Mouse (Mus musculus): Measurements from ENCODE around the gene Hist1h4b.
"Not testable (repeated sequence)": the region's sequence is repeated elsewhere in the genome, so short reads cannot be mapped to it uniquely, and the experiment has no call there.

Gene Hist1h4b

DNA sequence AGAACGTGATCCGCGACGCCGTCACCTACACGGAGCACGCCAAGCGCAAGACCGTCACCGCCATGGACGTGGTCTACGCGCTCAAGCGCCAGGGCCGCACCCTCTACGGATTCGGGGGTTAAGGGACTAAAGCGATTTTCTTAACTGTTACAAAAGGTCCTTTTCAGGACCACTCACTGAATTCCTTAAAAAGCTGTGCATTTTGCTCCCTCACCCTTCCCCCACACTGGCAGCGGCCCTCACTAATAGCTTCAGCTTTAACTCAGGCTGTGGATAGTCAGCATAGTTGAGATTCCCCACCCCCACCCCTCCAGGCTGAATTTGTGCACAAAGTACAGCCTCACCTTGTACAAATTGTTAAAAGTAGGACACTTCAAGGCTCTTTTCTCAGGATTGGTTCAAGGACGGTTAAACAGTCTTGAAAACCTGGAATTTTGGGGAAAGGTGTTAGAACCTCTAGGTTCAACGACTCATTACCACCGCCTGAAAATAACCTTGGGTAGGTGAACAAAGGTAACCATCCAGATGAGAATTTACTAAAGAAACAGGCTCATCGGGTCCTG lies 479 bp downstream of the Hist1h4b start:
- no peak for DNase-seq (ENCODE audit: extremely low spot score, low read depth, low spot score)

DNA sequence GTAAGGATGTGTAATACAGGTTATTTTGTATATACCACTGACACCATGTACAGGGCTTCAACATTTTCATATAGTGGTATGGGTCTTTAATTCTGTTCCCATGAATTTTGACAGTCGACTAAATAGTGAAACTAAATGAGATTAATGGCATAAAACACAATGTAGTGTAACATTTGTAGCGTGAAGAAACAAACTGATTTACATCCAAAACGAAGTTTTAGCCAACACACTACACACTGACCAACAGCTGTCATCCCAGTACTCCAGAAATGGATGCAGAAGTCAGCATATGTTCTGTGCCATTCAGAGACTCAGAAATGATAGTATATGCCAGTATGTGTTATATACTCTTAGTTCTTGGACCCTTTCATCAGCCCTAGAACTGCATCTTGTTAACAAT lies 1.1 kb downstream of the Hist1h4b start:
- no peak for DNase-seq (ENCODE audit: extremely low spot score, low read depth, low spot score)

DNA sequence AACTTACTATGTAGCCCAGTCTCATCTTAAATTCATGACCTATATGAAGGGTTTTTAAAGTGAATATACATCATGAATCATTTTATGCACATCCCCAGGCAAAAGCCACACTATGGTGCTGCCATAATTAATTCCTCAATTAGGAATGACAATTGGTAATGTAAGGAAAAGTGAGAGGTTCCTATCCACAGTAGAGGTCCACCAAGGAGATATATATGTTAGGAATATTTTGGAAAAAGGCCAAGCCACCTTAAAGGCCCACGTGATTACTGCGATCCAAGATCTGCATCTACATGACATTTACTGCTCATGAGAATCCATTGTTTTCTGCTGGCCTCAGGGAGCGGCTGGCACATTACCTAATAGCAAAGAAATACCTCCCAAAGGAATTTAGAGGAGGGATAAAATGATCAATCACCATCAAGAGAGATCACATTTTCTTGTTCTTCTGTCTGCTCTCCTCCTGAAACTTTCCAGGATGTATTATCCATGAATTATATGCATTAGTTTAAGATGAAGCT lies 2.5 kb downstream of the Hist1h4b start:
- DNase-seq (ENCODE audit: extremely low spot score, low read depth, low spot score): no peak

DNA sequence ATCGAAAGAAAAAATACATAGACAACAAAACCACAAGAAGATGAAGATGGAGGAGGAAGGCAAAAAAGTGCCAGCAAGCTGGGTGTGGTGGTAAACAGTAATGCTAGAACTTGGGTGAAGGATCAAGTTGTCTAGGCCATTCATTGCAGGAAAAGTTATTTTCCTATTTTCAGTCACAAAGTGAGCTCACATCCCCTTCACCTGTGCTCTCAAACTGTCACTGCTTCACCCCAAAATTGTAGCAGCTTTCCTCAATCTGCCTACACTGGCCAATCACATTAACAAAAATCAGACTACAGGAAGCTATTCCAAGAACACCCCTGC lies 3.1 kb downstream of the Hist1h4b start:
- DNase-seq (ENCODE audit: extremely low spot score, low read depth, low spot score): no peak

DNA sequence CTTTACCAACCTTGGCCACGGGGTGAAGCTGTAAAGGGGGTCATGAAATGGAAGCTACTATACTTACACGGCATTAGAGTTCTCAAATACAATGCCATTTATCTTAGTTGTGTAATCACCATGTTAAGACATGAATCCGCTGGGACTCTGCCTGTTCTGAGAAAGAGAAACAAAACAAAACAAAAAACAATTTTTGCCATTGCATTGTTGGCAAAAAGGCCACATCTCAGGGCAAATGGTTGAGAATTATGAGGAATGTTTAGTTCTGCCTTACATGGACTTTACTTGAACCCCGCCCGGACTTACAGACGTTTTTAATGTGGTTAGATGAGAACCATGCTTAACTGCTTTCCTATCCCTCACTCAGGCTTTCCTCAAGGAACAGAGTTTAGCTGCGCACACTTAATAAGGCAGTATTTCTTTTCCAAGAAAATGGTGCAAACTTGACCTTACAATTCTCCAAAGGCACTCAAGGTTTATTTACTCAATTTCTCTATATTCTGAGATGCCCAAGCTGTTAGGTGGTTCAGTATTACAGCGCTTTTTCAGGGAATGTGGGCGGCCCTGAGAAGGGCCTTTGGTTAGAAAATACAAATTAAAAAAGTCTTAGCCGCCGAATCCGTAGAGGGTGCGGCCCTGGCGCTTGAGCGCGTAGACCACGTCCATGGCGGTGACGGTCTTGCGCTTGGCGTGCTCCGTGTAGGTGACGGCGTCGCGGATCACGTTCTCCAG lies 3.6 kb downstream of the Hist1h4b start:
- peak; percentile 57 for DNase-seq (ENCODE audit: extremely low spot score, low read depth, low spot score)

DNA sequence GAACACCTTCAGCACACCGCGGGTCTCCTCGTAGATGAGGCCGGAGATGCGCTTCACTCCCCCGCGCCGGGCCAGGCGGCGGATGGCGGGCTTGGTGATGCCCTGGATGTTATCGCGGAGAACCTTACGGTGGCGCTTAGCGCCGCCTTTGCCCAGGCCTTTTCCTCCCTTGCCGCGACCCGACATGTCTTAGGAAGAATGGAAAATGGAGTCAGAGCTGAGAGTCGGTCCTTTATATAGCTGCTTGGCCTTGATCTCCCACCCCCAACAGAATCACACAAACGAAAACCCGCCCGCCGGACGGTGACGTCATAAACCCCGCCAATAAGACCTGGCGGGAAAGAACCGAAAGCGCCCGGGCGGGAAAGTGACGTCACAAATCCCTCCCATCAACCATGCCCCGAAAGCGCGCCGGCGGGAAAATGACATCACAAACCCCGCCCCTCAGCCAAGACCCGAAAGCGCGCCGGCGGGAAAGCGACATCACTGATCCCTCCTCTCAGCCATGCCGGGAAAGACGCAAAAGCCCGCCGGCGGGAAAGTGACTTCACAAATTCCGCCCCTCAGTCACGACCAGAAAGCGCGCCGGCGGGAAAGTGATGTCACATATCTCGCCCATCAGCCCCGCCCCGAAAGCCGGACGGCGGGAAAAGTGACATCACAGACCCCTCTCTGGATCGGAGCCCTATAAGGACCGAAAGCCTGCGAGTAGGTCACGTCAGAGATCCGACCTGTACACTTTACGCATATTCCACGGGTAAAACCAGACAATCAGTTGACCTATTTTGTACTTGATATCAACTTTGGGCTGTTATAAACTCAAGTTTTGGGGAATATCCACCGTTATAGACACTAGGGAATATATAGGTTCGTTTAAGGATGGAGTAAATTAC lies 4.4 kb downstream of the Hist1h4b start, which contains the start of gene Hist1h4a:
TSS of gene Hist1h4a (minus strand) at position 259 of the 893 bp plus-strand sequence.
- peak; percentile 94 for DNase-seq (ENCODE audit: extremely low spot score, low read depth, low spot score)

DNA sequence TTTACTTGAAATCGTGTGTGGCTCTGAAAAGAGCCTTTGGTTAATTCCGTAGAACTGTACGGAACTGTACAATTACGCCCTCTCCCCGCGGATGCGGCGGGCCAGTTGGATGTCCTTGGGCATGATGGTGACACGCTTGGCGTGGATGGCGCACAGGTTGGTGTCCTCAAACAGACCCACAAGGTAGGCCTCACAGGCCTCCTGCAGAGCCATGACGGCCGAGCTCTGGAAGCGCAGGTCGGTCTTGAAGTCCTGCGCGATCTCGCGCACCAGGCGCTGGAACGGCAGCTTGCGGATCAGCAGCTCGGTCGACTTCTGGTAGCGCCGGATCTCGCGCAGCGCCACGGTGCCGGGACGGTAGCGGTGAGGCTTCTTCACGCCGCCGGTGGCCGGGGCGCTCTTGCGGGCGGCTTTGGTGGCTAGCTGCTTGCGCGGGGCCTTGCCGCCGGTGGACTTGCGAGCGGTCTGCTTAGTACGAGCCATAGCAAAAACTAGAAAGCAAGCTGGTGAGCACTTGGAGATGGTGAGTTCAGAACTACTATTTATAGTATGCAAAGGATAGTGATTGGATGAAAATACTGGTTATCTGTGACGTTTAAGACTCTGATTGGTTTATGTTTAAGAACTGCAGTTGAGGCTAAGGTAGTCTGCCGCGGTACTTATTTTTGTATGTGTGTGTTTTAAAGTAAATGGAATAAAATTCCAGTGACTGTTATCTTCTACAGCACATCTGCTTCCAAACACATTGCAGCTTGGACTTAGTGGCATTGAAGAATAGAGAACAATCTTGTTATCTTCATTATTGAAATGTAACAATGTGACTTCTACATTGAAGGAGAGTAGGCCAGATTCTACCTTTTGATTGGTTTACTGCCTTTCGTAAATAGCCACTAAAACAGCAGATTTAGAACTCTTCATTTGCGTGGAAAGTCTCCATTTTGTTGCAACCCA lies 5.3 kb downstream of the Hist1h4b start, which contains the start of gene Hist1h3a:
TSS of gene Hist1h3a (minus strand) at position 516 of the 951 bp plus-strand sequence.
- DNase-seq (ENCODE audit: extremely low spot score, low read depth, low spot score): peak; percentile 96

DNA sequence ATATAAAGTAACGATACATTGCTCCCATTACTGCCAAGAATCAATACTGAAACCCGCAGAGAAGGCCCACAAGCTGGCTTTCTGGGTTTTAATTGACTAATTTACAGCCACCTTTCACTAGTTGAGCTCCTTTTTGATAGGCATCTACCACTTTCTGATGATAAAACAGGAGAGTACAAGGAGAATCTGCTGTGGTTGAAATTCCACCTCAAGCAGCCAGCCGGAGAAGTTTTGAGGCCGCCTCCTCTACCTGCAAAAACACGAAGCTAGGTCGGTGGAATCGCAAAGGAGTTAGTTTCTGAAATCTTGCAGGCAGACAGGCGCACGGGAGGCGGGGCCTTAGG lies 6.4 kb downstream of the Hist1h4b start:
- no peak for DNase-seq (ENCODE audit: extremely low spot score, low read depth, low spot score)

DNA sequence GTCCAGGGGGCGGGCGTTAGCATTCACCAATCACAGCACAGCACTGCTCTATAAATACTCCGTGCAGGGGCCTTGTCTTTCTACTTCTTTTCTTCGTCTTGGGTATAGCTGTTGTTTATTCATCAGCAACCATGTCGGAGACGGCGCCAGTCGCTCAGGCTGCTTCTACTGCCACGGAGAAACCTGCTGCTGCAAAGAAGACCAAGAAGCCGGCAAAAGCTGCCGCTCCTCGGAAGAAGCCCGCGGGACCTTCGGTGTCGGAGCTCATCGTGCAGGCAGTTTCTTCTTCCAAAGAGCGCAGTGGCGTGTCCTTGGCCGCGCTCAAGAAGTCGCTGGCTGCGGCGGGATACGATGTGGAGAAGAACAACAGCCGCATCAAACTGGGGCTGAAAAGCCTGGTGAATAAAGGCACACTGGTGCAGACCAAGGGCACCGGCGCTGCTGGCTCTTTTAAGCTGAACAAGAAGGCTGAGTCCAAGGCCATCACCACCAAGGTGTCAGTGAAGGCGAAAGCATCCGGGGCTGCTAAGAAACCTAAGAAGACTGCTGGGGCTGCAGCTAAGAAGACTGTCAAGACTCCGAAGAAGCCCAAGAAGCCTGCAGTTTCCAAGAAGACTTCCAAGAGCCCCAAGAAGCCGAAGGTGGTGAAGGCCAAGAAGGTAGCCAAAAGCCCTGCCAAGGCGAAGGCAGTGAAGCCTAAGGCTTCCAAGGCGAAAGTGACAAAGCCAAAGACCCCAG lies 6.9 kb downstream of the Hist1h4b start, which contains the start of gene Hist1h1a:
TSS of gene Hist1h1a (plus strand) at position 81 of the 738 bp plus-strand sequence.
- no peak for DNase-seq (ENCODE audit: extremely low spot score, low read depth, low spot score)

DNA sequence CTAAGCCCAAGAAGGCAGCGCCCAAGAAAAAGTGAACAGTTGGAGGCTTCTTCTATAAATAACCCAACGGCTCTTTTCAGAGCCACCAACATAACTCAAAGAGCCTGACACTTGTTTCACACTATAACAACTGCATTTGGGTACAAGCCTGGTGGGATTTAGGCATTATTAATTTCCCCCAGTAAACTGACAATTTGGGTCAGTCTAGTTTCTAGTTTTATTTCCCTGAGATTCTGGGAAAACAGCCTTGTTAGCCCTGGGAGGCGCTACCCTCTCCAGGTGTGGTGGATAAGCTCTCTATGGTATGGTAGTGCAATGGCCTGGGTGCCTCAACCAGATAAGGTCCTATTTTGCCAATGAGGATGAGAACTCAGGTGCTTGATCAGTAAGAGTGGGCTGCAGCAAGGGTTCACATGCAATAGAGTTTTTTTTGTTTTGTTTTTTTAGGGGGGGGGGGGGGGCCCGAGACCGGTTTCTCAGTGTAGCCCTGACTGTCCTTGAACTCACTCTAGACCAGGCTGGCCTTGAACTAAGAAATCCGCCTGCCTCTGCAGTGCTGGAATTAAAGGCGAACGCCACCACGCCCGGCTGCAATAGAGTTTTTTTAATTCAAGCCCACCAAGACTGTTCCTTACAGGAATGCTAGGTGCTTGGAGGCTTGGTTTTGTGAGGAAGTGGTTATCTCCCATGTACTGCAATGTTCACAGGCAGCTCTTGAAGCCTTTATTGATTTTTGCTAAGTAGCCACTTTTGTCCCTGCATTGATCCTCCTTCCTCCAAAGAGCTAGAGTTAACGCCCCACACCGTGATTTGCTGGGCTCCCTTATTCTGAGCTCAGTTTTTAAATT lies 7.7 kb downstream of the Hist1h4b start:
- DNase-seq (ENCODE audit: extremely low spot score, low read depth, low spot score): no peak

DNA sequence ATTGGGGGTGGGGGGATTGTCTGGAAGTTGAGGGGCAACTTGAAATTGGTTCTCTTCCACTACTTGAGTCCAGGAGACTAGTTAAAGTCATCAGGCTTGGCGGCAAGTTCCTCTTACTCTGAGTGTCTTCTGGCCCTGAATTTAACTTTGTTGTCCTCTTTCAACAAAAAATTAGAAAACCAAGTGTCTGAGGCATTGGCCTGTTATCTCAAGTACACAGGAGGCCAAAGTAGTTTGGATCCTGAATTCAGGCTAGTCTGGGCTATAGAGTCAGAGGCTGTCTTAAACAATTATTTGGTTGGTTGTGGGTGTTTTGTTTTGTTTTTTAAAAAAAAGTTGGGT lies 8.3 kb downstream of the Hist1h4b start:
- DNase-seq (ENCODE audit: extremely low spot score, low read depth, low spot score): no peak

DNA sequence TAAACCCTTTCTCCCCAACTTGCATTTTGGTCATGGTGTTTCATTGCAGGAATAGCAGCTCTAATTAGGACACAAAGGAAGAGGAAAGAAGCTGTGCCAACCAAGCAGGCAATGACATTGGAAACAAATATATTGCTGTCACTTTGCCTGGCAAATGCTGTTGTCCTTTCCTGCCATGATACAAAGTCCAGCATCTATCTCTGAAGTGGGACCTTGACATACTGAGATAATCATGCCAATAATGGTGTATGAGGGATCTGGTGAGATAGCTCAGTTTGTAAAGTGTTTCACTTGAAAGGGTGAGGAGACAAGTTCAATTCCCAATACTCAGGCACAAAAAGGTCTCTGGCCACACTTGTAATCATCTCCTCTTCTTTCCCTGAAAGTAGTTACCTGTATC lies 10.0 kb downstream of the Hist1h4b start:
- no peak for DNase-seq (ENCODE audit: extremely low spot score, low read depth, low spot score)

DNA sequence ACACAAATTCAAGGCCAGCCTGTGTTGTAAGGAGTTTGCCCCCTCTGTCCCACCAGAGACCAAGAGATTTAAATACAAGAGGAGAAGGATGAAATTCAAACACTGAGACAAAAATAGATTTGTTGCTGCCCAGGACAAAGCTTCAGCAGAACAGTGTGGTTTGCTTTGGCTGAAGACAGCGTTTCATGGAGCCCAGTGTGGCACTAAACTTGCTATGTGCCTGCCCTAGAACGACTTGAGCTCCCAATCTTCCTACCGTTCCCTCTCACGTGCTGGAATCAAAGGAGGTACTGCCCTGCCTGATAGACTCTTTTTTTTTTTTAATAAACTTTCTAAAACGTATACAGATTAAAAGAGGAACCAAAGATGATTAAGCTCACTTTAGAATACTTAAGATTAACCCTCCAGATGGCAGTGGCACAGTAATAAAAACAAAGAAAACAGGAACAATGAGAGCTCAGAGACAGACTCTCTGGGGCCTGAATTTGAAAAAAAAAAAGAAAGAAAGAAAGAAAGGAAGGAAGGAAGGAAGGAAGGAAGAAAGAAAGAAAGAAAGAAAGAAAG lies 12.1 kb downstream of the Hist1h4b start:
- DNase-seq (ENCODE audit: extremely low spot score, low read depth, low spot score): no peak

DNA sequence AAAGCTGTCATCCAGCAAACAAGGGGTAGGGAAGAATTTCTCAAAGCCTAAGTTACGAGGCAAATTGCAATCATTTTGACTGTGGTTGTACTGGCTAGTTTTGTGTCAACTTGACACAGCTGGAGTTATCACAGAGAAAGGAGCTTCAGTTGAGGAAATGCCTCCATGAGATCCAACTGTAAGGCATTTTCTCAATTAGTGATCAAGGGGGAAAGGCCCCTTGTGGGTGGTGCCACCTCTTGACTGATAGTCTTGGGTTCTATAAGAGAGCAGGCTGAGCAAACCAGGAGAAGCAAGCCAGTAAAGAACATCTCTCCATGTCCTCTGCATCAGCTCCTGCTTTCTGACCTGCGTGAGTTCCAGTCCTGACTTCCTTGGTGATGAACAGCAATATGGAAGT lies 12.8 kb downstream of the Hist1h4b start, which contains the start of gene Trim38:
TSS of gene Trim38 (plus strand) at position 301 of the 400 bp plus-strand sequence.
- DNase-seq (ENCODE audit: extremely low spot score, low read depth, low spot score): not testable (repeated sequence)

DNA sequence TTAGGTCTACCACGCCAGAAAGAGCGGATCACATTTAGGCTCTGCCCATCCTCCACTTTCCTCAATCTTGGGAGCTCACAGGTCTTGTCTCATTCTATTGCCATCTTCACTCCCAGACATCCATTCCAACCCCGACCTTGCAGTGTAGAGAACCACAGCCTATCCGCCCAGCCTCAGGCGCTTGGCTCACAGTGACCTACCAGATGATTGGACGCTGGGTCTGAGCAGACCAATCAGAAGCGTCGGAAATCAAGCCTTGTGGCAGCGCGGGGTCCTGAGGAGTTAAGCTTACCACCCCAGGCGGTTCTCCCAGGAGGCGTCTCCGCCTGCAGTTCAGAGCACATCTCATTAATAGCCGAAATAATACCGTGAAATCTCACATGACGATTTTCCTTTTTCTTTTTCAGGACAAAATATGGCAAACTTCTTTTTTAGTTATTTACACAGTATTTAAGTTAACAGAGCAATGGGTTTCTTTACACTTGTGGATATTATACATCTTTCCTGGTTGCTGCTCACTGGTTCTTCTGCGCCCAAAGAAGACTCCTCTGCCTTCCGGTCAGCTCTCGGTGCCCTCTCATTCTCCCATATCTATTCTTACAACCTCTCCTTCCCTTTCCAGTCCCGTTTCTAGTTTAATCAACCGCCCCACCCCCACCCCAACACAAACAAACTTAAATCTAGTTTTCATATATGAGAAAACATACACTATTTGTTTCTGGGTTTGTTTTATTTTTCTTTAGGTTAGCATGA lies 15.9 kb downstream of the Hist1h4b start:
- DNase-seq (ENCODE audit: extremely low spot score, low read depth, low spot score): no peak

DNA sequence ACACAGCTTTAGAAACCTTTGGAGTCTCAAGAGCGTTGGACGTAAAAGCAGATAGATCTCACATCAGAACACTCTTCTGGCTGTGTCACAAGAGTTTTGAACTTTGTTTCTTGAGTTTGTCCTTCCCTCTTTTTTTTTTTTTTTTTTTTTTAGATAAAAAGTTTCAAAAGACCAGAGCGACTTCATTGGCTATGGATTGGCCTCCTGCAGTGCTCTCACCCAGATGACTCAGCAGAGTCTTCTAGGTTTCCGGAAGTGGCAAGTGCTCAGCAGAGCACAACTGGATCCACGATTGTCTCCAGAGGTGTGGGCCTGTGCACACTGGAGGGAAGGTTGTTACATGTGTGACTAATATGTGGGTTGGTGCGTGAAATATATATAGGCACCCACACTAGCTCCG lies 21.5 kb downstream of the Hist1h4b start:
- DNase-seq (ENCODE audit: extremely low spot score, low read depth, low spot score): no peak

DNA sequence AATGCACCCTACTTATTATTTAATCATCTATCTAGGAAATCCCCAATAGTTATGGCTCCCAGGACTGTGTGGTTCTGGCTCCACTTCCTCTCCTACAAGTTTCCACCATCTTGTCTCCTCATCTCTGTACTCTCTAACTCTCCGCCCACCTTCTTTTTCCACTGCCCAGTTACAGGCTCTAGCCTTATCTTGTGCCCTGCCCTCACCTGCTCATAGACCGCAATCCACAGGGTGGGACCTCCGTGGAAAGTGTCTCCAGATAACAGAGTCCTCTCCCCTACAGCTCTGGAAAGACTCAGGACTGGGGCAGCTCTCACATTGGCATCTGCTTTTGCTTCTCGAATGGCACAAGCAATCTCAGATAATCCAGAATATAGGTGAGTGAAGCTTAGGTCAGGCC lies 22.2 kb downstream of the Hist1h4b start:
- DNase-seq (ENCODE audit: extremely low spot score, low read depth, low spot score): no peak

DNA sequence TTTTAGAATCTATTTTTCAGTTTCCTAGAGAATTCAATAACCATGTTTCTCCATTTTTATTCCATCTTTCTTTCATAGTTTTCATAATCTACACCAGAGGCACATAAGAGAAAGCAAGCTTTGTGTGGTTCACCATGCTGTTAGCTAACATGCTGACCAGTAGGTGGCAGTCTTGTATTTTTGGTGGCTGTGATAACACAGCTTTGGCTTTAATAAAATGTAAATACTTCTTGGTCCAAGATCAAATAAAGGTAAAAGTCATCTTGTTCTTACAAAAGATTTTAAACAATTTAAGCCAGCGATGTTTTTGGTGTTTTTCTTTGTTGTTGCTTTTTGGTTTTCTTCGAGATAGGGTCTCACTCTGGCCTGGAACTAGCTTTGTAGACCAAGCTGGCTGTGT lies 35.7 kb downstream of the Hist1h4b start:
- peak; percentile 54 for DNase-seq (ENCODE audit: extremely low spot score, low read depth, low spot score)
